8 mouse cellular contexts compared by ENCODE assay signal in genomic region chr14:59597398-59598259, GRCm38 (mm10). TPM values are rescaled to one million over a fixed set of nuclear protein-coding genes. Genes with fewer than 3 reads are reported as not detected.
DNase-seq lines count a peak whose midpoint lies in the region; ATAC-seq lines count a peak whose summit lies in the region.

Gene Cdadc1, minus strand, starts transcription at chr14:59597959.

- peak; percentile 90 for ATAC-seq in intestine, embryonic 14.5 days (replicated peaks; ENCODE audit: low FRiP score, low TSS enrichment, low read depth)

- H3K9ac ChIP-seq in intestine, embryonic 14.5 days (ENCODE audit: low read length), result peak within 1 kb of the TSS; percentile 64

- peak within 1 kb of the TSS; percentile 4; the same call in 1 of the 2 replicates for H3K27ac ChIP-seq in intestine, embryonic 14.5 days (ENCODE audit: low read depth)

- no peaks in the 10 kb centered on the region for H3K9me3 ChIP-seq in intestine, embryonic 14.5 days (ENCODE audit: control insufficient read depth, low read length)

- intact Hi-C loops in gastrocnemius, postnatal 14 days (cut with DNase I; ENCODE audit: low total_unique reads), result no loop called here
- intact Hi-C loops in left cerebral cortex, postnatal 14 days (cut with DNase I), result no loop called here

- H3K4me1 ChIP-seq in intestine, embryonic 14.5 days (replicated peaks; ENCODE audit: control insufficient read depth, insufficient read depth, low read length), result peaks cover 8% of the 10 kb centered on the region

- peak within 1 kb of the TSS; percentile 71 for H3K4me3 ChIP-seq in intestine, embryonic 14.5 days (ENCODE audit: low read depth, low read length)

- H3K4me2 ChIP-seq in intestine, embryonic 14.5 days (ENCODE audit: low read length), result peak within 1 kb of the TSS; percentile 57

- DNase-seq in adrenal gland, adult (ENCODE audit: inconsistent age in 2 of 2, low spot score in 1 of 2), result peak; percentile 94 to 100
- DNase-seq in embryo, embryonic 10.5 days (ENCODE audit: low spot score), result peak; percentile 94
- peak; percentile 90 for DNase-seq in gastrocnemius, postnatal 14 days
- DNase-seq in intestine, embryonic 14.5 days (ENCODE audit: low spot score), result peak; percentile 100
- peak; percentile 95 to 97 for DNase-seq in left cerebral cortex, postnatal 14 days (ENCODE audit: low spot score in 2 of 2)
- DNase-seq in mesoderm, embryonic 11.5 days (ENCODE audit: low read depth, low spot score), result peak; percentile 94
- DNase-seq in right cerebral cortex, postnatal 36 days (ENCODE audit: low spot score in 2 of 2), result peak; percentile 93 to 94
- DNase-seq in yolk sac, embryonic 10.5 days (ENCODE audit: low spot score), result peak; percentile 94

- under 1% methylated on average over 43 of the region's 48 CpGs for WGBS in intestine, embryonic 14.5 days

- H3K27me3 ChIP-seq in intestine, embryonic 14.5 days (replicated peaks; ENCODE audit: control insufficient read depth, insufficient read depth, low read length), result no peaks in the 10 kb centered on the region

- H3K36me3 ChIP-seq in intestine, embryonic 14.5 days (ENCODE audit: control insufficient read depth, insufficient read depth, low read length), result peaks cover 23% of the 10 kb centered on the region

RNA-seq across cellular contexts. Expression of gene Cdadc1, which starts in this region (rescaled TPM):
- 10 to 100 TPM; 19.3 to 20.3 TPM for total RNA-seq in gastrocnemius, postnatal 14 days (2021)
- 31.4 and 38.8 TPM in 2 replicates for polyA plus RNA-seq in intestine, embryonic 14.5 days (2014; fragmentation: Nextera tagmentation; extraction: Ambion mirVana)
- 10 to 100 TPM; 48.7 to 52.8 TPM for total RNA-seq in left cerebral cortex, postnatal 14 days (2021)

Comparison
In these comparisons a context has a peak if more than half of its experiments do, and no peak if none do; other contexts are left out.
1. Peak in every context shown above with its lines: DNase-seq, ATAC-seq, H3K4me3 ChIP-seq and H3K27ac ChIP-seq.